Mouse (Mus musculus): ENCODE results near the gene Zc3h14. TPM values are rescaled to one million over a fixed set of nuclear protein-coding genes. Genes with fewer than 3 reads are reported as not detected.

Zc3h14 gene
- polyA plus RNA-seq, 1 experiment from 2014 or later: 137 TPM

Other genes starting within 250 kb of the Zc3h14 start
- gene Kcnk10, start 168.7 kb upstream of the Zc3h14 start, polyA plus RNA-seq (2014; fragmentation: Nextera tagmentation; extraction: Ambion mirVana): 1.5 and 1.7 TPM in 2 replicates
- gene Spata7, start 118.8 kb upstream of the Zc3h14 start, polyA plus RNA-seq (2014; fragmentation: Nextera tagmentation; extraction: Ambion mirVana): 17.0 and 19.8 TPM in 2 replicates
- gene Ptpn21, start 9.6 kb upstream of the Zc3h14 start, polyA plus RNA-seq (2014; fragmentation: Nextera tagmentation; extraction: Ambion mirVana): 11.9 and 12.2 TPM in 2 replicates
- 14.3 and 15.6 TPM in 2 replicates for gene Eml5, start 154.5 kb downstream of the Zc3h14 start, polyA plus RNA-seq (2014; fragmentation: Nextera tagmentation; extraction: Ambion mirVana)
- 33.2 and 34.3 TPM in 2 replicates for gene Ttc8, start 173.6 kb downstream of the Zc3h14 start, polyA plus RNA-seq (2014; fragmentation: Nextera tagmentation; extraction: Ambion mirVana)

All from stomach, embryonic 14.5 days (tissue).